Mouse (Mus musculus): ENCODE measurements at regions not wholly inside any gene's neighbourhood (a gene's known extent, or its start where the extent isn't known, plus 50 kb on each side); places are given as distances from the start of the nearest gene placed in this dataset.

- no peak for TF ChIP-seq POLR2A (IDR thresholded peaks at IDR 0.05; ENCODE audit: low read depth, low read length)
- no peak for TF ChIP-seq CTCF (IDR thresholded peaks at IDR 0.05; ENCODE audit: borderline replicate concordance, insufficient read depth, low read length)
Measured at GRCm38 (mm10) chr2:50789051-50789651, 359.8 kb downstream of the Rnd3 start.
